Mouse (Mus musculus) liver, embryonic 16.5 days (tissue): ENCODE measurements at regions not wholly inside any gene's neighbourhood (a gene's known extent, or its start where the extent isn't known, plus 50 kb on each side); places are given as distances from the start of the nearest gene placed in this dataset.

Experiments
- ATAC-seq: fragments of 200-750 bp; cut with Nextera tagmentation; 2 replicates; pipeline ENCODE4 v1.8.0; 2017; ENCODE audit warnings: low read depth, mild to moderate bottlenecking, moderate number of reproducible peaks, moderate library complexity
- H3K27ac ChIP-seq: fragments of 300-500 bp; sonication (generic); 2 replicates; pipeline ENCODE4 v1.5.1; 2014; ENCODE audit warnings: mild to moderate bottlenecking, low read length
- H3K27me3 ChIP-seq: fragments of 300-500 bp; sonication (generic); 2 replicates; pipeline ENCODE4 v1.6.1; 2014; ENCODE audit warnings: low read depth, low read length, mixed read lengths; ENCODE audit not compliant: control insufficient read depth, insufficient read depth
- H3K36me3 ChIP-seq: fragments of 300-500 bp; sonication (generic); 2 replicates; pipeline ENCODE4 v1.6.1; 2014; ENCODE audit warnings: mild to moderate bottlenecking; ENCODE audit not compliant: control insufficient read depth, insufficient read depth
- H3K4me1 ChIP-seq: fragments of 300-500 bp; sonication (generic); 2 replicates; pipeline ENCODE4 v1.6.1; 2014; ENCODE audit warnings: low read depth, low read length, mixed read lengths; ENCODE audit not compliant: control insufficient read depth
- H3K4me2 ChIP-seq: fragments of 300-500 bp; sonication (generic); 2 replicates; pipeline ENCODE4 v1.6.1; 2014; ENCODE audit warnings: low read depth, low read length, mixed read lengths
- H3K4me3 ChIP-seq: fragments of 300-500 bp; sonication (generic); 2 replicates; pipeline ENCODE4 v1.5.1; 2014; ENCODE audit warnings: low read depth, mild to moderate bottlenecking, low read length
- H3K9ac ChIP-seq: fragments of 300-500 bp; sonication (generic); 2 replicates; pipeline ENCODE4 v1.6.1; 2014; ENCODE audit warnings: low read depth, low read length
- H3K9me3 ChIP-seq: fragments of 300-500 bp; sonication (generic); replicated peaks from 2 replicates; pipeline ENCODE4 v1.6.1; 2016; ENCODE audit warnings: low read length; ENCODE audit not compliant: control insufficient read depth
- WGBS: fragments of 180-500 bp; shearing (Covaris S2); extraction: QIAGEN DNeasy Blood & Tissue Kit; methylation state at CpG from one replicate; pipeline ENCODE4 v1.1.7; 2014; ENCODE audit not compliant: insufficient replicate concordance; 5-methylcytosine and 5-hydroxymethylcytosine counted together

- H3K9me3 ChIP-seq: no peaks in the 10 kb centered on the region; the same call in 1 of the 2 replicates
- 57% methylated on average over 1 of the region's 1 CpGs for WGBS
- H3K27me3 ChIP-seq: no peaks in the 10 kb centered on the region
- H3K27ac ChIP-seq: no peak overlapping the region
- H3K4me1 ChIP-seq: no peaks in the 10 kb centered on the region
- no peak for ATAC-seq
- no peaks in the 10 kb centered on the region for H3K36me3 ChIP-seq
- no peak overlapping the region for H3K4me2 ChIP-seq
- H3K9ac ChIP-seq: no peak overlapping the region
- no peak overlapping the region for H3K4me3 ChIP-seq
These were observed 578.5 kb upstream of the Intu start for GRCm38 (mm10) chr3:39952556-39952955.

GRCm38 (mm10) chr3:39961836-39962640 lies 569.0 kb upstream of the Intu start:
- H3K27me3 ChIP-seq: no peaks in the 10 kb centered on the region

GRCm38 (mm10) chr3:39965431-39965830 lies 565.7 kb upstream of the Intu start:
- H3K27me3 ChIP-seq: no peaks in the 10 kb centered on the region
- no peaks in the 10 kb centered on the region for H3K4me1 ChIP-seq
- no peaks in the 10 kb centered on the region for H3K36me3 ChIP-seq
- no peak overlapping the region for H3K4me3 ChIP-seq
- no peak overlapping the region for H3K27ac ChIP-seq
- H3K4me2 ChIP-seq: no peak overlapping the region
- 30% methylated on average over 2 of the region's 2 CpGs for WGBS
- no peak overlapping the region for H3K9ac ChIP-seq
- no peak for ATAC-seq
- no peaks in the 10 kb centered on the region for H3K9me3 ChIP-seq

More at GRCm38 (mm10) chr3:39961836-39962640, 569.0 kb upstream of the Intu start:
- no peak overlapping the region for H3K4me3 ChIP-seq
- H3K4me1 ChIP-seq: no peaks in the 10 kb centered on the region
- no peaks in the 10 kb centered on the region for H3K9me3 ChIP-seq
- no peak overlapping the region for H3K9ac ChIP-seq
- no peaks in the 10 kb centered on the region for H3K36me3 ChIP-seq
- no peak overlapping the region for H3K27ac ChIP-seq
- no peak for ATAC-seq
- WGBS: 60% methylated on average over 7 of the region's 7 CpGs
- H3K4me2 ChIP-seq: no peak overlapping the region

- no peak for ATAC-seq
- no peak overlapping the region for H3K9ac ChIP-seq
- H3K4me2 ChIP-seq: no peak overlapping the region
- no peaks in the 10 kb centered on the region for H3K9me3 ChIP-seq
- no peaks in the 10 kb centered on the region for H3K4me1 ChIP-seq
- H3K4me3 ChIP-seq: no peak overlapping the region
- 62% methylated on average over 2 of the region's 2 CpGs for WGBS
- H3K36me3 ChIP-seq: no peaks in the 10 kb centered on the region
- H3K27ac ChIP-seq: no peak overlapping the region
- H3K27me3 ChIP-seq: no peaks in the 10 kb centered on the region
These were observed 564.7 kb upstream of the Intu start for GRCm38 (mm10) chr3:39966390-39966789.

- Histone ChIP-seq H3K27ac (no peak overlapping the region), H3K27me3 (no peaks in the 10 kb centered on the region), H3K4me2 (no peak overlapping the region), H3K4me3 (no peak overlapping the region), H3K9me3 (no peaks in the 10 kb centered on the region), H3K36me3 (no peaks in the 10 kb centered on the region), H3K9ac (no peak overlapping the region), H3K4me1 (no peaks in the 10 kb centered on the region)
- WGBS: 69% methylated on average over 2 of the region's 2 CpGs
- no peak for ATAC-seq
These were observed 554.1 kb upstream of the Intu start for GRCm38 (mm10) chr3:39976937-39977336.

GRCm38 (mm10) chr3:39978916-39979679 lies 552.0 kb upstream of the Intu start:
- Histone ChIP-seq H3K9me3 (no peaks in the 10 kb centered on the region), H3K4me2 (no peak overlapping the region), H3K4me1 (no peaks in the 10 kb centered on the region), H3K36me3 (no peaks in the 10 kb centered on the region), H3K9ac (no peak overlapping the region), H3K4me3 (no peak overlapping the region), H3K27me3 (no peaks in the 10 kb centered on the region), H3K27ac (no peak overlapping the region)
- ATAC-seq: no peak
- 25% methylated on average over 3 of the region's 3 CpGs for WGBS

- H3K4me3 ChIP-seq: no peak overlapping the region
- no peak overlapping the region for H3K9ac ChIP-seq
- no peak overlapping the region for H3K27ac ChIP-seq
- H3K4me2 ChIP-seq: no peak overlapping the region
- no peaks in the 10 kb centered on the region for H3K27me3 ChIP-seq
- no peaks in the 10 kb centered on the region for H3K9me3 ChIP-seq
- ATAC-seq: no peak
- H3K36me3 ChIP-seq: no peaks in the 10 kb centered on the region
- H3K4me1 ChIP-seq: no peaks in the 10 kb centered on the region
These were observed 548.4 kb upstream of the Intu start for GRCm38 (mm10) chr3:39982656-39983055.

- H3K4me2 ChIP-seq: no peak overlapping the region
- H3K9me3 ChIP-seq: no peaks in the 10 kb centered on the region
- no peaks in the 10 kb centered on the region for H3K36me3 ChIP-seq
- no peaks in the 10 kb centered on the region for H3K27me3 ChIP-seq
- no peak overlapping the region for H3K4me3 ChIP-seq
- no peak overlapping the region for H3K27ac ChIP-seq
- WGBS: 75% methylated on average over 1 of the region's 1 CpGs
- no peak overlapping the region for H3K9ac ChIP-seq
- no peaks in the 10 kb centered on the region for H3K4me1 ChIP-seq
- no peak for ATAC-seq
These were observed 543.4 kb upstream of the Intu start for GRCm38 (mm10) chr3:39987710-39988109.

GRCm38 (mm10) chr3:39998628-39999027 lies 532.5 kb upstream of the Intu start:
- Histone ChIP-seq H3K9me3 (no peaks in the 10 kb centered on the region), H3K4me1 (no peaks in the 10 kb centered on the region), H3K36me3 (no peaks in the 10 kb centered on the region), H3K4me2 (no peak overlapping the region), H3K27ac (no peak overlapping the region), H3K9ac (no peak overlapping the region), H3K27me3 (no peaks in the 10 kb centered on the region), H3K4me3 (no peak overlapping the region)
- no peak for ATAC-seq
- 39% methylated on average over 5 of the region's 5 CpGs for WGBS
